Mouse (Mus musculus): ENCODE measurements around the gene Runx2. TPM values are rescaled to one million over a fixed set of nuclear protein-coding genes. Genes with fewer than 3 reads are reported as not detected.
A peak's percentile ranks its signal among the peaks of the same experiment; 100 is the strongest.

Gene Runx2
- total and polyA plus RNA-seq, 2 experiments from 2014 or later: 0.83 to 1.5 TPM

GRCm38 (mm10) chr17:44783143-44783542 lies 31.5 kb downstream of the Runx2 start:
- ATAC-seq (no peak), DNase-seq (ENCODE audit: low spot score) (no peak)
- Histone ChIP-seq H3K36me3 (ENCODE audit: insufficient read depth, low read length) (no peaks in the 10 kb centered on the region), H3K4me2 (ENCODE audit: low read depth, low read length) (no peak overlapping the region), H3K9ac (replicated peaks; ENCODE audit: low read length) (no peak overlapping the region), H3K27me3 (ENCODE audit: insufficient read depth, low read length) (no peaks in the 10 kb centered on the region), H3K27ac (no peak overlapping the region), H3K9me3 (ENCODE audit: low read length) (no peaks in the 10 kb centered on the region), H3K4me1 (ENCODE audit: insufficient read depth, low read length) (no peaks in the 10 kb centered on the region), H3K4me3 (ENCODE audit: low read length) (no peak overlapping the region)
- TF ChIP-seq CTCF (IDR thresholded peaks at IDR 0.05; ENCODE audit: low read depth): no peak
- 86% methylated on average over 2 of the region's 2 CpGs for WGBS

GRCm38 (mm10) chr17:44782366-44782765 lies 32.2 kb downstream of the Runx2 start:
- Histone ChIP-seq H3K27me3 (ENCODE audit: insufficient read depth, low read length) (no peaks in the 10 kb centered on the region), H3K9me3 (ENCODE audit: low read length) (no peaks in the 10 kb centered on the region), H3K4me1 (ENCODE audit: insufficient read depth, low read length) (no peaks in the 10 kb centered on the region), H3K27ac (no peak overlapping the region), H3K9ac (replicated peaks; ENCODE audit: low read length) (no peak overlapping the region), H3K4me2 (ENCODE audit: low read depth, low read length) (no peak overlapping the region), H3K36me3 (ENCODE audit: insufficient read depth, low read length) (no peaks in the 10 kb centered on the region), H3K4me3 (ENCODE audit: low read length) (no peak overlapping the region)
- no peak for DNase-seq (ENCODE audit: low spot score)
- ATAC-seq: no peak
- TF ChIP-seq CTCF (IDR thresholded peaks at IDR 0.05; ENCODE audit: low read depth): no peak
- WGBS: 93% methylated on average over 4 of the region's 4 CpGs

- Histone ChIP-seq H3K4me1 (ENCODE audit: insufficient read depth, low read length) (no peaks in the 10 kb centered on the region), H3K27ac (no peak overlapping the region), H3K9me3 (ENCODE audit: low read length) (no peaks in the 10 kb centered on the region), H3K4me2 (ENCODE audit: low read depth, low read length) (no peak overlapping the region), H3K9ac (replicated peaks; ENCODE audit: low read length) (no peak overlapping the region), H3K36me3 (ENCODE audit: insufficient read depth, low read length) (no peaks in the 10 kb centered on the region), H3K4me3 (ENCODE audit: low read length) (no peak overlapping the region), H3K27me3 (ENCODE audit: insufficient read depth, low read length) (no peaks in the 10 kb centered on the region)
- WGBS: 73% methylated on average over 4 of the region's 4 CpGs
- TF ChIP-seq CTCF (IDR thresholded peaks at IDR 0.05; ENCODE audit: low read depth): no peak
- ATAC-seq (no peak), DNase-seq (ENCODE audit: low spot score) (no peak)
Measured at GRCm38 (mm10) chr17:44780353-44780752, 34.2 kb downstream of the Runx2 start.

DNA sequence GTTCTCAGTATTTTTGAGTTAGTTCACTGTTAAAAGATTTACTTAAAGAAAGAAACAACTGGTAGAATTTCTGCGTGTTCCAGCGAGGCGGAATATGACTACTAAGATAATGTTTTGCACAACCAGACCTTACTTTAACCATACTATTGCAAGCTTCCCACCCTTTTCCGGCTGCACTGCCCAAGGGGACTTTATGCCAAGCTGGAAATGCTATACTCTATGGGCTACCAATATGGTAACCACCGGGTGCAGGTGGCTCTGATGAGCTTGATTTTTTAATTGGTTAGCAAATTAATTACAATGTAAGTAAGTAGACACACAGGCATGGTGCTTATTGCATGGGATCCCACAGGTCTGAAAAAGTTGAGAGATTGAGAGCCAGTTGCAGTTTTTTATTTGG lies 36.5 kb downstream of the Runx2 start:
- no peak for TF ChIP-seq CTCF (IDR thresholded peaks at IDR 0.05; ENCODE audit: low read depth)
- peak; percentile 6 for DNase-seq (ENCODE audit: low spot score)
- Histone ChIP-seq H3K36me3 (ENCODE audit: insufficient read depth, low read length) (no peaks in the 10 kb centered on the region), H3K9me3 (ENCODE audit: low read length) (no peaks in the 10 kb centered on the region), H3K27ac (no peak overlapping the region), H3K4me1 (ENCODE audit: insufficient read depth, low read length) (no peaks in the 10 kb centered on the region), H3K4me3 (ENCODE audit: low read length) (peak overlapping the region; percentile 61), H3K4me2 (ENCODE audit: low read depth, low read length) (peak overlapping the region; percentile 67), H3K9ac (replicated peaks; ENCODE audit: low read length) (peak overlapping the region; percentile 73; the same call in 1 of the 2 replicates), H3K27me3 (ENCODE audit: insufficient read depth, low read length) (no peaks in the 10 kb centered on the region)
- no peak for ATAC-seq
- WGBS: 54% methylated on average over 5 of the region's 5 CpGs

- no peaks in the 10 kb centered on the region for H3K36me3 ChIP-seq (ENCODE audit: insufficient read depth, low read length)
- peak; percentile 82 for DNase-seq (ENCODE audit: low spot score)
- H3K9ac ChIP-seq (replicated peaks; ENCODE audit: low read length): peak overlapping the region; percentile 73
- H3K27ac ChIP-seq: peak overlapping the region; percentile 90
- no peaks in the 10 kb centered on the region for H3K4me1 ChIP-seq (ENCODE audit: insufficient read depth, low read length)
- ATAC-seq: peak; percentile 89
- TF ChIP-seq CTCF (IDR thresholded peaks at IDR 0.05; ENCODE audit: low read depth): peak; percentile 43
- H3K27me3 ChIP-seq (ENCODE audit: insufficient read depth, low read length): no peaks in the 10 kb centered on the region
- WGBS: under 1% methylated on average over 30 of the region's 35 CpGs
- H3K4me3 ChIP-seq (ENCODE audit: low read length): peak overlapping the region; percentile 61
- H3K4me2 ChIP-seq (ENCODE audit: low read depth, low read length): peak overlapping the region; percentile 67
- no peaks in the 10 kb centered on the region for H3K9me3 ChIP-seq (ENCODE audit: low read length)
Measured at GRCm38 (mm10) chr17:44777337-44777804, 37.2 kb downstream of the Runx2 start.

DNA sequence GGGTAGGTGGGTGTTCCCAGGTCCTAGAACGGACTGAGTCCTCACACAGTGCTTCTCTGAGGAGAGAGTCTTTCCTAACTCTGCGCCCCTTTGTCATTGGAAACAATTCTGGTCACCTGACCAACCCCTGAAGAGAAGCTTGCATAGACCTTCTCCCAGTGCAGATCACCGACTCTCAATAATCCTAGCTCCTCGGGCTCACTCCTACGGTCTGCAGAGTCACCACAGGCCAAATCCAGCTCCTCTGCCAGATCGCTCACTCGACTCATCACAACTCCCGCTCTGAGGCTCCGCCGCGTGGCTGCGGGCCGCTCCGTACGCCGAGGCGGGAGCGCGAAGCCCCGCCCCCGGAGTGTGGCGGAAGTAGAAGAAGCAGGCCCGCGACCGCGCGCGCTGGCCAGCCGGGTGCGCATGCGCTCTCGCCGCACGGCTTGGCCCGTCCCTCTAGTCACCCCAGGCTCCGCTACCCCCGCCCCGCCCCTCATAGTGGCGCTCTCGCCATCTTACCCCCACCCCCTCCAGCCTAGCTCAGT lies 37.8 kb downstream of the Runx2 start, which contains the start of gene Supt3:
Gene Supt3 (plus strand): TSS at position 415 of the 533 bp plus-strand sequence.
- no peaks in the 10 kb centered on the region for H3K36me3 ChIP-seq (ENCODE audit: insufficient read depth, low read length)
- peak within 1 kb of the TSS; percentile 67 for H3K4me2 ChIP-seq (ENCODE audit: low read depth, low read length)
- no peaks in the 10 kb centered on the region for H3K4me1 ChIP-seq (ENCODE audit: insufficient read depth, low read length)
- H3K4me3 ChIP-seq (ENCODE audit: low read length): peak within 1 kb of the TSS; percentile 61
- peak; percentile 36; the same call in 1 of the 2 replicates for TF ChIP-seq CTCF (IDR thresholded peaks at IDR 0.05; ENCODE audit: low read depth)
- peak; percentile 98 for DNase-seq (ENCODE audit: low spot score)
- no peaks in the 10 kb centered on the region for H3K27me3 ChIP-seq (ENCODE audit: insufficient read depth, low read length)
- no peaks in the 10 kb centered on the region for H3K9me3 ChIP-seq (ENCODE audit: low read length)
- peak within 1 kb of the TSS; percentile 73 for H3K9ac ChIP-seq (replicated peaks; ENCODE audit: low read length)
- peak; percentile 97 for ATAC-seq
- H3K27ac ChIP-seq: peak within 1 kb of the TSS; percentile 90
- under 1% methylated on average over 40 of the region's 40 CpGs for WGBS

DNA sequence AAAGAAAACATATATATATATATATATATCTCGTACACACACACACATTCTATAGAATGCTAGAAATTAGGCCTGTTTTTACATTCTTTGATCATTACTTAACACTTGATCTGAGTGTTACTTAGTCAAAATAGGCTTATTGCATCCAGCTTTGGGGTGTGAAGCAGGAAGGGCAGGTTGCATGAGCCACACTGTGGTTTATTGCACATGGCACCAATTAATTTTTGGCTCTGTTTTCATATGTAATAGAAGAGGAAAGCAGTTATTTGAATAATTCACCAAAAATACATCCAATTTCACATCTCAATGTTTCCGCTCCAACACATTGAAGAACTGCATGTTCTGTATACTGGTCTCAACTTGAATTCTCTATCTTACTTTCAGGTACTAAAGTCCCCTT lies 42.0 kb downstream of the Runx2 start:
- no peaks in the 10 kb centered on the region for H3K9me3 ChIP-seq (ENCODE audit: low read length)
- H3K4me3 ChIP-seq (ENCODE audit: low read length): no peak overlapping the region
- H3K27me3 ChIP-seq (ENCODE audit: insufficient read depth, low read length): no peaks in the 10 kb centered on the region
- no peak overlapping the region for H3K4me2 ChIP-seq (ENCODE audit: low read depth, low read length)
- H3K27ac ChIP-seq: no peak overlapping the region
- H3K36me3 ChIP-seq (ENCODE audit: insufficient read depth, low read length): no peaks in the 10 kb centered on the region
- no peak for DNase-seq (ENCODE audit: low spot score)
- no peak for ATAC-seq
- WGBS: 92% methylated on average over 2 of the region's 2 CpGs
- no peak for TF ChIP-seq CTCF (IDR thresholded peaks at IDR 0.05; ENCODE audit: low read depth)
- H3K9ac ChIP-seq (replicated peaks; ENCODE audit: low read length): no peak overlapping the region
- H3K4me1 ChIP-seq (ENCODE audit: insufficient read depth, low read length): no peaks in the 10 kb centered on the region

Measured in hindbrain, postnatal 0 days (tissue).